Mouse (Mus musculus): ENCODE results near the gene Tnpo3.

The Tnpo3 gene

DNA sequence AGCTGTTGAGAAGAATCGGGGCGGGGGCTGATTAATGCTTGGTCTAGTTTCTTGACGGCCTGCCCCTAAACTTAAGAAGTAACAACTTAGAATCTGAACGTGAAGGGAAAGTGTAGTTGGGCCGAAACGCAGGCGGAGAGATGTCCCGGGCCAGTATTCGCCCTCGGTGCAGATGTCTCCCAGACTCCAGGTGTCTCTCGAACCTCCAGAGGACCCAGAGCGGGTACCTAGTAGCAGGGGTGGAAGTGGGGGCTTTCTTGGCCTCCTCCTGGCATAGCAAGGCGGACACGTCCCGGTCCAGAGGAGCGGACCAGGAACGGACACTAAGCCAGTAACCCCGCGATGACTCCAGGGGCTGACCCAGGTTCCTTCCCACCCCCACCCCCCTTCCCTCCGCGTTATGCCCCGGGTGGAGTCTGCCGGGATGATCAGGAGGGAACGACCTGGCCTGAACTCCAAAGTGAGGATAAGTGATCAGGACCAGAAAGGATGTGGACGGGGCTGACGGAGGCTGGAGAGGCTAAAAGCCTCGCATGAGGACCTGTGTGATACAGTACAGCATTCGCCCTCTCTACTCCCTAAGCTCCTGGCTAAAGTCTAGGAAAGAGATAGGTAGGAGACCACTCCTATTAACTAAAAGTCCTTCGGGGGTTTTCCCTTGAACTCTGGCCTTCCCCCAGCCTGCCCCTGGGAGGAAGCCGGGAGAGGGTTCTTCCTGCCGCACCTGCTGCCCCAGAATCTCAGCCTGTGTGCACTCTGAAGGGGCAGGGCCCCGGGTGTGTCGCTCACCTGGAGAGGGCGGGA is 82.1 kb downstream of the Tnpo3 start:
- no peak for DNase-seq (ENCODE audit: low spot score)

DNA sequence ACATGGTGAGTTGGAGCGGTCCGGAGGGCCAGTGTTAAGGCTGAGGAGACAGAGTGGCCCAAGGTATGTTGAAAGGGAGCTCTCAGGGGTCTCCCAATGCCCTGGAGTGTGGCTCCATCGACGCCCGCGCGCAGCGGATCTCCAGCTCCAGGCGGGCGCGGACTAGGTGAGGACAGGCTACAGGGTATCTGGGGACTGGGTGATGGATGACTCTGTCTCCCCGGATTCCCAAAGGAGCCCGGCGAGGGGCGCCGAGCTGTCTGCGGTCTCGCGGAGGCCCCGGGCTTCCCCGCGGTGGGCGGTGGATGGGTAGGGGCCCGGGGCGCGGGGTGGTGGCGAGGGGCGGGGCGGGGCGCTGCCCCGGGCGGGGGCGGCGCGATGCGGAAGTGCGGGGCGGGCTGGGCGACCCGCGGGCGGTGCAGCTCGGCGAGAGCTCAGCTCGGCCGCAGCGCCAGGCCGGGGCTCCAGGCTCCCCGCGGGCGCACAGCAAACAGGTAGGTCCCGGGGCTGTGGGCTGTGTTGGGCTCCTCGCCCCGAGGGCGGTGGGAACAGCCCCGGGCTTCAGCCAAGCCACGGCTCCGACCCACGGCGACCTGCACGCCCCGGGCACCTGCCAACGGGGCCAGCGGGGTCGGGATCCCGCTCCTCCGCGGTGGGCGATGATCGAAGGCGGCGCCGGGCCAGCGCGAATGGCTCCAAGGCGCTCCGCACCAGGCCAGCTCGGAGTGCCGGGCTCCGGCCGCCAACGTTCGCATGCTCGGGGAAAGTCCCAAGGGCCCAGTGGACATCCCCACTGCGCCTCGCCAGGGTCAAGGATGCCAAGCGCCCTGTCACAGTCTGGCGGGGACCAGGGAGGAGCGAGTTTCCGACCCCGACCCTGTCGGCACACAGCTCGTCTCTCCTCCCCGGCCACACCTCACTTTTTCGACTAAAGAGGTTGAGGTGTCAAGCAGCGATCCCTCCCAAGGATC is 83.1 kb downstream of the Tnpo3 start, which contains the start of gene Irf5:
Gene Irf5, plus strand, starts transcription at position 345 of the 971 bp plus-strand sequence.
- no peak for DNase-seq (ENCODE audit: low spot score)

- DNase-seq (ENCODE audit: low spot score), result no peak
Measured at GRCm38 (mm10) chr6:29525256-29525655, 84.4 kb downstream of the Tnpo3 start.

DNA sequence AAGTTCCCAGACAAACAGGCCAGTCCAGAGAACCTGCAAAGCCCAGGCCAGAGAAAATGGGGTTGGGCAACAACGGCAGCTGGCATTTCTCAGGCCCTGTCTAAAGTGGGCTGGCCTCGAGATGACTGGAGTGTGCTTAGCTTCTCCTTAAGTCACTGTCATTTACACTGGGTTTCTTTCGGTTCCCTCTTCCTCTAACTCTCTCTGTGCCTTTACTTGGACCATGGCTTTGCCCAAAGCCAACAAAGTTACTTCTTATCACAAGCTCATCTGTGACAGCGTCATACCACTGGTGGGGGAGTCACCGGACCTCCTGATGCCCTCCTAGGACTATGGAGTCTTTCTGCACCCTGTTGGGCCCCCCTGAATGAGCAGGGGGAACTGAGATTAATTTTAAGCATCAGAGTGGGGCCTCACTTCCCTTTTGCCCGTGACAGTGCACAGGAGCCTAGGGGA is 85.6 kb downstream of the Tnpo3 start:
- no peak for DNase-seq (ENCODE audit: low spot score)

- no peak for DNase-seq (ENCODE audit: low spot score)
Measured at GRCm38 (mm10) chr6:29523301-29524033, 86.2 kb downstream of the Tnpo3 start.

GRCm38 (mm10) chr6:29522626-29523300 is 86.9 kb downstream of the Tnpo3 start:
- no peak for DNase-seq (ENCODE audit: low spot score)

DNA sequence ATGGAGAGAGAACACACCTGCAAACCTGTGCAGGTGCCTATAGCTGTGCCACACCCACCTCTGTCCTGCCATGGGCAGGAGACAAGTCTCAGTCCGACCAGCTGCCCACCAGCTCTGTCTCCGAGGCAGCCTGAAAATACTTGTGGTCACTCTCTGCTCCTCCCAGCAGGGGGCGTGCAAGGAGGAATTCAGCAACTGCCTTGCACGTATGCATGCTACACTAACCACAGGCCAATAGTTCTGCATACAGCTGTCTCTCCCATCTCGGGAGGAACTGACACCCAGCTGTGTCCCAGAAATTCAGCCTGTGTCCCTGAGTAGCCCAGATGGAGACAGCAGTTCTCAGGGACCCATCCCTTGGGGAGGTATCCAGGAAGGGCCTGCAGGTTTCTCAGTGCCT is 92.5 kb downstream of the Tnpo3 start:
- peak; percentile 61 for DNase-seq (ENCODE audit: low spot score)

GRCm38 (mm10) chr6:29513284-29513683 is 96.4 kb downstream of the Tnpo3 start:
- no peak for DNase-seq (ENCODE audit: low spot score)

GRCm38 (mm10) chr6:29509086-29509485 is 100.6 kb downstream of the Tnpo3 start:
- no peak for DNase-seq (ENCODE audit: low spot score)

DNA sequence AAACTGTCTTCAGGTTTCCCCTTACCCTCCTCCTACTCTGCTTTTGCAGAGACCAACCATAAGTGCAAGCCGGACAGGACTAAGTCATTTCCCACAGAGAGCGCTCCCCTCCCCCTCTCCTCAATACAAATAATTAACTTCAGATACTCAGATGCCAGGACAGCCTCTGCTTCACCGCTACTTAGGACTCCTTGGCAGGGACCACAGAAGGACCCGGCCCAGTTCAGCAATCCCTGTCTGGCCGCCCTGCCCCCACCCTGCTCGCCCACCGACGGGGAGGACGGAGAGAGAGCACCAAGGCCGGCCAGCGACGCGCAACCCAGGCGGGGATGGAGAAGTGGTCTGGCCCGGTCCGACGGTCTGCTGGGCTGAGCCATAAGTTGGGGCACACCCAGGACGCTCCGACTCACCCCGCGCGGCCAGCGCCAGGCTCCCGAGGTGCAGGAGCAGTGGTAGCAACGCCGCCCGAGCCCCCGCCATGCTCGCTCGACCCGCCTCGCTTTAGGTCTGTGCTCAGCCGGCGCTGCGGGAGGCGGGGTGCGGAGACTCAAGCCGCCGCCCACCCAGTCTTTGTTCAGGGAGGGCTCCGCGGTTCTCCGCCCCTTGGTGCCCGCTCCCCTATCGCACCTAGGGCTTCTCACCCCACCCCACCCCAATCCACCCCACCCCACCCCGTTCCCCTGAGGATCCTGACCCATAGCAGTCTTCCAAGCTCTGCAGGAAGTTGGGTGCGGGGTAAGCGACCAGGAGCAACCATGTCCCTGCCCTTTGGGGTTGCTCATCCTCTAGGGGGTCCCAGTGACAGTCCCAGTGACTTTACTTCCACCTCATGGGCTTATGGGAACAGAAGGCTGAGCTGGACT is 102.0 kb downstream of the Tnpo3 start, which contains the start of gene Kcp:
Gene Kcp, minus strand, starts transcription at position 506 of the 863 bp plus-strand sequence.
- no peak for DNase-seq (ENCODE audit: low spot score)

GRCm38 (mm10) chr6:29506834-29507233 is 102.9 kb downstream of the Tnpo3 start:
- DNase-seq (ENCODE audit: low spot score), result no peak

- DNase-seq (ENCODE audit: low spot score), result no peak
Measured at GRCm38 (mm10) chr6:29505493-29505892, 104.2 kb downstream of the Tnpo3 start.

DNA sequence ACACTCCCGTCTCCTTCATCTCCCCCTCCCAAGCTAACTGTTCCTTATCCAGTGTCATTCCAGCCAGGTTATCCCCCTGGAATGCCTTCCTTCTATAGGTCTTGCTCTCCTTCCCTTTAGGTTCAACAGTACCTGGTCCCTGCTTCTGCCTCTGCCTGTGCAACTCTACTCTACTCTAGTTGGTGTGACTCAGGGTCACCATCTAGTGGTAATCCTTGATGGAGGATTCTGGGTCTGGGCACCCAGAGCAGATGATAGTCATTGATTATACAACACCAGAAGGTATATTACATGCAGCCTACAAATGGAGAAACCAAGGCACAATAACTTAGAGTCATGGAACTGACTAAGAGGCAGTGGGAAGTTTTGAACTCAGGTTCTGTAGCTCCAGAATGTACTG is 108.1 kb downstream of the Tnpo3 start:
- DNase-seq (ENCODE audit: low spot score), result no peak

DNA sequence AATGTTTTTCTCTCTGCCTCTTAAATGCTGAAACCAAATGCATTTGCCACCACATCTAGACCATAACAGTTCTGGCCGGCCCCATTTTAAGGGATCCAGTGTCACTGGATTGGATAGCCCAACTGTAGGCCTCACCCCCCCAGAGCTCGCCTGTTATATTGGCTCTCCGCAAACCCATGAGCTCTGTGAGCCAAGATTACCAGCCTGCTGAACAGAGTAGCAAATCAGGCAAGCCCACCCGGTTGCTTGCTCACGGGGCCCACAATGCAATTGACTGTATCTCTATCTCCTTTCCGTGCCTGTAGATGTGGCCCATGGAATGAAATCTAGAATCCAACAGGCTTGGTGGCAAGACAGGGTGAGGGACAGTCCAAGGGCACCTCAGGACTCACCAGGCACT is 108.9 kb downstream of the Tnpo3 start:
- DNase-seq (ENCODE audit: low spot score), result no peak

DNA sequence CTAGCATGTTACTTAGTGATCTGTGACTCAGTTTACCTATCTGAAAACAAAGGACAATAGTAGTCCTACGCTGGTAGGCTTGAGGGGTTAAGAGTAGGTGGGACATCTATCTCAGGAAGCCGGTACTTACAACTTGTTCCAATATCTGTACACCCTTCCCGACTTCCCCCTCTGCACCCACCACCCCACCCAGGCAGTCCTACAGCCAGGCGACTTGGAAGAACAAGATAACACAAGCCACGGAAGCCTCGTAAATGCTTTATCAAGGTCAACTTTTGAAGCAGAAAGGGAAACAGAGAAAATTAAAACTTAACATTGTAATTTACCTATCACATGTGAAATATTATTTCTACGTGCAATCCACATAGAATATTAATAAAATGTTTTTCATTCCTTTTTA is 109.5 kb downstream of the Tnpo3 start:
- DNase-seq (ENCODE audit: low spot score), result no peak

- DNase-seq (ENCODE audit: low spot score), result no peak
Measured at GRCm38 (mm10) chr6:29497791-29498190, 111.9 kb downstream of the Tnpo3 start.

GRCm38 (mm10) chr6:29496270-29496669 is 113.4 kb downstream of the Tnpo3 start:
- DNase-seq (ENCODE audit: low spot score), result no peak

DNA sequence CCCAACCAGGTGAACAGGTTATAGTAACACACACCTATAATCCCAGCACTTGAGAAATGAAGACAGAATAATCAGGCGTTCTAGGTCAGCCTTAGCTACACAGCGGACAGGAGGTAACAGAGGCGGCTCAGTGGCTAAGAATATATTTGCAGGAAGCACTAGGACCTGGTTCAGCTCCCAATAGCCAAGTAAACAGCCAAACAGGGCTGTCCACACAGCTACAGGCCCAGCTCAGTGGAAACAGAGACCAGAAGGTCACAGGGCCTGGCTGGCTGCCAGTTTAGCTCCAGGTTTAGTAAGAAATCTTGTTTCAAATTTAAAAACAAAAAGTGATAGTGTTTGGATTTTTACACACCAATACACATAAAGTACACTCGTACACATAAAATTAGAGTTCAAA is 115.6 kb downstream of the Tnpo3 start:
- no peak for DNase-seq (ENCODE audit: low spot score)
